Mouse (Mus musculus) E14TG2a.4 (cell line): ENCODE results near the gene Araf.
A peak's percentile ranks its signal among the peaks of the same experiment; 100 is the strongest.
"Not testable (repeated sequence)": the region's sequence is repeated elsewhere in the genome, so short reads cannot be mapped to it uniquely, and the experiment has no call there.

Source experiments
- H3K27me3 ChIP-seq: 2 replicates; pipeline ENCODE4 v1.6.1; 2014; ENCODE audit warnings: low read length, control low read depth; ENCODE audit not compliant: insufficient read depth
- H3K36me3 ChIP-seq: 2 replicates; pipeline ENCODE4 v1.6.1; 2014; ENCODE audit warnings: low read length, control low read depth; ENCODE audit not compliant: insufficient read depth
- H3K4me1 ChIP-seq: replicated peaks from 2 replicates; pipeline ENCODE4 v1.6.1; 2014; ENCODE audit warnings: low read depth, low read length, control low read depth
- H3K4me3 ChIP-seq: replicated peaks from 2 replicates; pipeline ENCODE4 v1.5.1; 2014; ENCODE audit warnings: mild to moderate bottlenecking, low read length
- H3K9me3 ChIP-seq: 2 replicates; pipeline ENCODE4 v1.6.1; 2014; ENCODE audit warnings: low read length, control low read depth
- CTCF ChIP-seq: conservative IDR thresholded peaks from 2 replicates; pipeline ENCODE4 v1.5.1; 2014; ENCODE audit warnings: low read length
- NANOG ChIP-seq: IDR thresholded peaks from 2 replicates; pipeline ENCODE4 v1.6.1; 2014; ENCODE audit warnings: borderline replicate concordance, low read length, mixed read lengths
- POU5F1 ChIP-seq: IDR thresholded peaks from 2 replicates; pipeline ENCODE4 v1.6.1; 2014; ENCODE audit warnings: low read length, borderline replicate concordance

Araf gene

DNA sequence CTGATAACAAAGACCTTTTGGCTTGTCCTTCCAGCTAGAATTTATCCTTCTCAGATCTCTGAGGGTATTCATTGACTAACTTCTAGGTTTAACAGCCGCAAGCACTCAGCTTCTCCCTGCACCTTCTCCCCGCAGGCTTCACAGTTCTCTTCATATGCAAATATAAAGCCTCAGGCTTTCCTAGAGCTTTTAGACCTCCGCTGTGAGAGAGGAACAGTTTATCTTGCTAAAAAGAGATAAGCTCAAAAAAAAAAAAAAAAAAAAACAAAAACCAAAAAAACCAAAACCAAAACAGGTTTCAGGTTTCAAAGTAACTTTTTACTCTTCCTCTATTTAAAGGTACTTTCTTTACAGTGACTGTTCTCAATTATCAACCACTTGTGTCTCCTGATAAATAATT, 5.2 kb upstream of the Araf start:
- no peaks in the 10 kb centered on the region for H3K36me3 ChIP-seq
- TF ChIP-seq CTCF (no peak), POU5F1 (peak; percentile 19; the same call in 1 of the 2 replicates), NANOG (no peak; the same call in 1 of the 2 replicates)
- no peaks in the 10 kb centered on the region for H3K9me3 ChIP-seq
- no peak overlapping the region for H3K4me3 ChIP-seq
- peaks cover 44% of the 10 kb centered on the region for H3K4me1 ChIP-seq
- no peaks in the 10 kb centered on the region for H3K27me3 ChIP-seq

DNA sequence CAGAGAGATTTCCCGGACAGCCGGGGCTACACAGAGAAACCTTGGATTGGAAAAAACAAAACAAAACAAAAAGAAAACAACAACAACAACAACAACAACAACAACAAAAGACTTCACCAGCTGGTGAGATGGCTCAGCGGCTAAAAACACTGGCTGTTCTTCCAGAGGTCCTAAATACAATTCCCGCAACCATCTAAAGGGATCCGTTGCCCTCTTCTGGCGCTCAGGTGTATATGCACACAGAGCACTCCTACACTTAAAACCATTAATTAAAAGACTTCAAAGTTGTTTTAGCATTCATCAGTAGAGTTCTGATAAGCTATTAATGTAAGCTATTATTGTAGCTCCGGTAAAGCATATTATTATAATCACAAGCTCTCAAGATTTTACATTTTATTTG, 4.4 kb upstream of the Araf start:
- Histone ChIP-seq H3K4me3 (no peak overlapping the region), H3K36me3 (no peaks in the 10 kb centered on the region), H3K27me3 (no peaks in the 10 kb centered on the region), H3K4me1 (peaks cover 44% of the 10 kb centered on the region), H3K9me3 (no peaks in the 10 kb centered on the region)
- TF ChIP-seq CTCF (peak; percentile 34), POU5F1 (no peak)

DNA sequence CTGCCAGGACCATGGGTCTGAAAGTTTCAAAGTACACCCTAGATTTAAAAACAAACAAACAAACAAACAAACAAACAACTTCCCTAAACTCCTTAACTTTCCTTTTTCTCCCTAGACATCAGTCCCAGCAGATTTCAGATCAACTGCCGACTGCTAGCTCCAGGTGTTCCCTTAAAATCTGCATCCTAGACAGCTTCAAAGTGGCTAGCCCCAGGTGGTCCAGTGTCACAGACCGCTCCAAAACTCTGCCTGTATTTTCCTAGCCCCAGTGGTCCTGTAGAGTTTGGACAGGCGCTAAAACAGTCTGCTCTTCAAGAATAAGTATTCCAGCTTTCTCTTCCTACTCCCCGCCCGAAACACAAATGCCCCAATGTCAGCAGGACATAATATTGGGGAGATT, 3.4 kb upstream of the Araf start:
- Histone ChIP-seq H3K27me3 (no peaks in the 10 kb centered on the region), H3K4me1 (peaks cover 47% of the 10 kb centered on the region), H3K9me3 (no peaks in the 10 kb centered on the region), H3K36me3 (no peaks in the 10 kb centered on the region), H3K4me3 (0 out of 2 replicates have a peak overlapping the region, but pooled peaks have one; percentile 17)
- TF ChIP-seq CTCF (no peak), NANOG (no peak), POU5F1 (no peak)

DNA sequence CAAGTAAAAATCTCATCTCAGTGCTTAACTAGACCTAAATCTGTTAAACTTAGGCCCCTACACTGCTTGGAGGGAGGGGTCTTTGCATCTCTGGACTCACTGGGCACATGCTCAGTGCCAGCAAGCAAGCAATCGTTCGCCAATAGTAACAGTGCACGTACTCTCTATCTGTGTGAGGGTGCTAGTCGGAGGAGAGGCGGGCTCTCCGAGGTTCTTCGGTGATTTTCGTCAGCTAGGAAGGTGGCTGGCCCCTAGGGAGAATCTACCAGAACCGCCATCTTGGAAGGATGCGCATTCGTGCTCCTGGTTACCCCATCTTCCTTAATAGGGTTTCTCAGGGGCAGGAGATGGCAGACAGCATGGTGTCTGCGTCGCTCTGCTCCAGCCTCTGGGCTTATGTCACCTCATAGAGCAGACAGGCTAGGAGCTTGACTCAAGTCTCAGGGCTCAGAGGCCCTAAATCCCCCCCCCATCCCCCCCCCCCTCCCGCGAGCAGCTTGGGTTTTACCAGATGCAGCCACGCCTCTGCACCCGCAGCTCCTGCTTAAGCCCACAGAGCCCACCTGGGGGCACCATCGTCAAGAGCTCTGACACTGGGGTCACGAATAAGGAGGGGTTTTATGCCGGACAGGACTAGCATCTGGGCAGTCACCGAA, 655 bp downstream of the Araf start:
- peaks cover 31% of the 10 kb centered on the region for H3K4me1 ChIP-seq
- peaks cover 18% of the 10 kb centered on the region for H3K36me3 ChIP-seq
- H3K4me3 ChIP-seq, result peak overlapping the region; percentile 79
- no peaks in the 10 kb centered on the region for H3K9me3 ChIP-seq
- H3K27me3 ChIP-seq, result no peaks in the 10 kb centered on the region
- no peak for TF ChIP-seq NANOG
- no peak for TF ChIP-seq CTCF
- TF ChIP-seq POU5F1, result no peak

DNA sequence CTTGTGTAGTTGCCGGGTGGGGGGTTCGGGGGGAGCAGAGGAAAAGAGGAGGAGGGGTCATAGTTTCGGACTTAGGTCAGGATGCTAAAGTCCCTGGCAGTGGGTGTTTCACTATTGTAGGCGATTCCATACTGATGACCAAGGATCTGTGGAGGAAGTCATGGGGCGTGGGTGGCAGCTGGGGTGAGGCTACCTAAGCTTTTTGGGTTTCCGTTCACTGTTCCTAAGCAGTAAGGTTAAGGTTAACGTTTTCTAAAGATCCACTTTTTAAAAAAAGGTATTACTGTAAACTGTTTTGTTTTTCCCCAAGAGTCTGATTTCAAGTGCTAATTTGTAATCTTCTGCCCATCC, 1.2 kb downstream of the Araf start:
- Histone ChIP-seq H3K4me3 (peak overlapping the region; percentile 79), H3K36me3 (peaks cover 18% of the 10 kb centered on the region), H3K4me1 (peaks cover 28% of the 10 kb centered on the region), H3K27me3 (no peaks in the 10 kb centered on the region), H3K9me3 (no peaks in the 10 kb centered on the region)
- no peak for TF ChIP-seq POU5F1
- TF ChIP-seq NANOG, result no peak
- no peak for TF ChIP-seq CTCF

DNA sequence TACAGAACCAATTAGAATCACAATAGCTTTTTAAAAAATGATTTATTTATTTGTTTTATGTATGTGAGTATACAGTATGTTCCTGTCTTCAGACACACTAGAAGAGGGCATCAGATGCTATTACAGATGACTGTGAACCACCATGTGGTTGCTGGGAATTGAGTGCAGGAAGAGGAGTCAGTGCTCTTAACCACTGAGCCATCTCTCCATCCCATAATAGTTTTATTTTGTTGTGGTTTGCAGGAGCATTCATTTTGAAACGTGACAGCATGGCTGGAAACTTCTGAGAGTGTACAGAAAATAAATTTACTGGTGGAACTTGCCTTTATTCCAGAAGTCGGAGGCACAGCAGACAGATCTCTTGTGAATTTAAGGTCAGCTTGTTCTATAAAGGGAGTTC, 3.8 kb downstream of the Araf start:
- Histone ChIP-seq H3K4me1 (peaks cover 7% of the 10 kb centered on the region), H3K4me3 (no peak overlapping the region)
- TF ChIP-seq POU5F1, result no peak
- no peak for TF ChIP-seq CTCF
- TF ChIP-seq NANOG, result no peak

DNA sequence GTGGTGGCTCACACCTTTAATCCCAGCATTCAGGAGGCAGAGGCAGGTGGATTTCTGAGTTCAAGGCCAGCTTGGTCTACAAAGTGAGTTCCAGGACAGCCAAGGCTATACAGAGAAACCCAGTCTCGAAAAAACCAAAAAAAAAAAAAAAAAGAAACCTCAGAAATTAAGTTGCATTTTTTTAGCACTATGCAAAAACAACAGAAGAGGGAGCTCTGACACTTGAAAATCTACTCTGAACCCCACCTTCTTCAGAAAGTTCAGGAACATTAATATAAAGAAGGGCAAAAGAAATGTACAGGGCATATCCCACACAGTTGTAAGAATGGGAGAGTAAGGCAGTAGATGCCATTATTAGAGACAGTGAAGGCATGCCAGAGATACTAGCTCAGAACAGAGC, 6.7 kb downstream of the Araf start:
- H3K36me3 ChIP-seq, result peaks cover 27% of the 10 kb centered on the region
- not testable (repeated sequence) for H3K27me3 ChIP-seq, H3K9me3 ChIP-seq, H3K4me3 ChIP-seq, H3K4me1 ChIP-seq

More for the DNA sequence above, 3.8 kb downstream of the Araf start:
- H3K9me3 ChIP-seq, result no peaks in the 10 kb centered on the region
- H3K27me3 ChIP-seq, result no peaks in the 10 kb centered on the region
- peaks cover 18% of the 10 kb centered on the region for H3K36me3 ChIP-seq

DNA sequence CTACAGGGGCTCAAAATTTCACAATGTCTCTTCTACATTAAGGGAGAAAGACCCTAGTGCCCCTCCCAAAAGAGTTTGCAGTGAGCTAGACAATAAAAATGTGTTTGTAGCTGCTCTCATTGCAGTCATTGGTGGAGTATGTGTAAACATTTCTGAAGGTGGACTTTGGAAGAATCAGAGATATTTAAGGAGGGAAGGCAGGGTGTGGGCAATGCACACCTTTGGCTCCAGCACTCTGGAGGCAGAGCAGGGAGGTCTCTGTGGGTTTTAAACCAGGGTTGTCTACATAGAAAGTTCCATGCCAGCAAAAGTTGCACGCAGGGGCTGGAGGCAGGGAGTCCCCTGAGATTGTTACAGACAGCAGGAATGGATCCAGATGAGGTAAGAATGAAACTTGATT, 8.7 kb downstream of the Araf start:
- Histone ChIP-seq H3K27me3 (no peaks in the 10 kb centered on the region), H3K9me3 (no peaks in the 10 kb centered on the region), H3K4me3 (no peak overlapping the region), H3K36me3 (peaks cover 23% of the 10 kb centered on the region), H3K4me1 (no peaks in the 10 kb centered on the region)
- TF ChIP-seq CTCF, result no peak

DNA sequence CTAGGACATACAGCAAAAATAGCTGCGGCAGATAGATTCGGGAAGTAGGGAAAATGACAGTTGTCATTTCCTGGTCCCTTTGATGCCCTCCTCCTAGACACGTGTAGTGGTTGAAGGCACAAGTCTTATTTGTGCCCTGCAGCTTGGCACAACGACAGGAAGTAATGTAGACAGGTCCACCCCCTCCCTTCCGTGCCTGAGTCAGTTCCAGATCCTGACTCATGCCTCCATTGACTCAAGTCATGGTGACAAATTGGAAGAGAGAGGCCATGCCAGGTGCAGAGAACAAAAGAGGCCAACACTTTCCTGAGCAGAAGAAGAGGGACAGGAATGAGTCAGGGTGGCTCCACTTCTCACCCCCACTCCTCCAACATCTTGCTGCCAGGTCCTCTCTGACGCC, 19.4 kb downstream of the Araf start:
- H3K4me3 ChIP-seq, result no peak overlapping the region
- H3K9me3 ChIP-seq, result no peaks in the 10 kb centered on the region
- 0 out of 2 replicates have a peak, but pooled peaks cover 10% of the 10 kb centered on the region for H3K36me3 ChIP-seq
- TF ChIP-seq NANOG (no peak), POU5F1 (no peak), CTCF (no peak)
- H3K4me1 ChIP-seq, result peaks cover 16% of the 10 kb centered on the region
- H3K27me3 ChIP-seq, result no peaks in the 10 kb centered on the region
